Mouse (Mus musculus) telencephalon, adult 2 months (tissue): ENCODE data around the gene 2810004N23Rik.

Experiments
- DNase-seq: peaks from one replicate; pipeline ENCODE4 v3.0.0-alpha.2; 2011; ENCODE audit warnings: low read depth, low spot score

The 2810004N23Rik gene

DNA sequence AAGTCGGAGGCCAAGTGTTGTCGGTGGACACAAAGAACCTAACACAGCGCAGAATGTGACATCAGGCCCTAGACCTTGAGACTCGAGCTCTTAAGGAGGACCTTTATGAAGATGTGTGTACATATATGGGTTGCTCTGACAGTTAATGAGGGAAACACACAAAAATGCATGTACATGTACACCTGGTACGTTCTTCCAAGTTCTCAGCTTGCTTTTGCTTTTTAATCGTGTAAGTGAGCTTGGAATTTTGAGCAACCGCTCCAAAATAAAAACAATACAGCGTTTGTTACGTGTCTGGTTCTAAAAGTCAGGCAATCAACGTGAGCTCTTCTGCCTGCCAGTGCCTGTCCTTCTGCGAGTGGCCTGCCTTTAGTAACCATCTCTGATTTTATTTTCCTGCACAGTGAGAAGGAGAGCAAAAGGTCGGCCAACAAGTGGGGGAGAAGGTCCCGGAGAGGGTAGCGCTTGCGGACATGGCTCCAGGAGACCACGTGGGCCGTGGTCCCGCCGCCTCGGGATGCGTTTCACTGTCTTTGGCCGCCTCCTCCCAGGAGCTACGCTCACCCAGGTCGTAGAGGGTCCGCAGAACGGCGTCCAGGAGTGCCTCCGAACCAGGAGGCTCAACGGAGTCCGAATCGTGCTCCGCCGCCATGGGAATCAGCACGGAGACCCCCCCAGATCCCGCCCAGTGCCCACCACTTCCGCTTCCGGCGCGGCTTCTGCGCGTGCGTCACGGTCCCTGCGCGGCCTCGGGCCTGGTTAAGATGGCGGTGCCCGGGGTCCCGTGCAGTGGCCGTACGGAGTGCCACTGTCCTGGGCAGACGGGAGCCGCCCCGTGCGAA is at the start of gene 2810004N23Rik, which contains the start of gene Gnpat:
Gene 2810004N23Rik (minus strand): TSS at position 800 of the 842 bp plus-strand sequence.
Gene Gnpat (plus strand): TSS at position 713 of the 842 bp plus-strand sequence.
- peak; percentile 75 for DNase-seq

DNA sequence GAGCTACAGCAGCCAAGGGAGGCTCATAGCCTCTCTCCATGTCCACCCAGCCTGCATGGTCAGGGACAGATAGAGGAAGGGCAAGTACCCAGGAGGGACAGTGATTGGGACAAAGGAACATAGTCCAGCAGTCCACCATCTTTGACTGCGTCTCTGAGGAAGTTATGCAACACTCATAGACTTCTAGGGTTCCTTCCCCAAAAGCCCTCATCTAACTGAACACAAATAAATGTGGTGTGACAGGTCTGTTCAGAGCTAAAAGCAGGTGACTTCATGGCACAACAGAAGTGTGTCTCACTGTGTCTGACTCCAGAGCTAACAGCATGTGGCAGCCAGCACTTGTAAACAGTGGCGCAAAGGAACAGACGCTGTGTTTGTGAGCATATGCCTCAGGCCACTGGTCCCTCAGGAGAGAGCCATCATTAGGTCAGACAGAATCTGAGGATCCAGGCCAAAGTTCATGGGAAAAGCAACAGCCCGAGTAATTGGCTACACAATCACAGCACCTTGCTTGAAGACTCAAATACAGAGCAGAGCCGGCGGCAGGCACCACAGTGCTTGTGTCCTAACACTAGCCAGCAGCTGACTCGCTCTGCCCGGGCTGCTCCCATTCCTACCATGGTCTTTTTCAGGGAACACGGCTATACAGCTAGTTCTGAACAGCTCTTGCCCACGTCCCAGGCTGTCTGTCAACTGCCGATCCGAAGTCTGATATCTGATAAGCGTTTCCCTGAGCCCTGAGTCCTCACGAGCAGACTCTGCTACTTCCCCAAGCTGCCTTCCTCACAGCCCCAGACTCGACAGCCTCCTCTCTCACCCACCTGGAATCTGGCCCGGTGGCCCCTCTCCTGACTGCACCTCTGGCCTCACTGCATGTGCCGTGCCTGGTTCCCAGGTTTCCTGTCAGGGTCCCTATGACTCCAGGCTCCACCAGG is 49.3 kb upstream of the 2810004N23Rik start:
- DNase-seq, result no peak

DNA sequence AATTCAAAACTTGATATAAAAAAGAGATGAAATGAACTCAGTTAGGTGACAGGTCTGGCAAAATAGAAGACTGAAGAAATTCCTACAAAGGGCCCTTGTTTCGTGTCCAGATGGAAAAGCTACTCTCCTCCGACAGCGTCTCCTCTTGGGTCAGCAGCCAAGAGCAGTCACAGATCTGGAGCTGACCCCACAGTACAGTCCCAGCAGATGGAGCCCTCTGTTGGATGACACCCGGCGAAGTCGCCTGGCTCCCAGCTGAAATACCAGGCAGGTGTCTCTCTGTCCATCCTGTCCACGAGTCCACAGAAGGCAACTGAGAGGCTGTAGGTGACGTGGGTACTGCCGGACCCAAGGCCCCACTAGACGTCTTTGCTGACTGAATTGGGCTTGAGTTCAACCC is 47.4 kb upstream of the 2810004N23Rik start:
- no peak for DNase-seq

DNA sequence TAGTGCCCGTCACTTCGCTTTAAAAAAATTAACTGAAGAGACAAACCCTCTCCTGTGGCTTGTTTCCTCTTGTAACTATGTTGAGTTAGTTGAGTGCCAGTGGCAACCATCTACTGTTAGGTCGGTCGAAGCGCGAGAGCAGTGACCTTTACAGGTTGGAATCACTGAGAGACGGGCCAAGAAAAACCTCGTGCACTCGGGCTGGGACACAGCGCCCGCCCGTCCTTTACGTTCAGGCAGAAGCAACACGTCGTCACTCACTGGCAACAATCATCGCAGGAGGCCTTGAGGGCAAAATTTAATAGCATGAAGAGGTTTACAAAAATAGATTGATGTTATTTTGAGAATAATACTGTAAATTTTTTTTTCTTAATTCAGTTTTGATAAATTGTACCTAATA is 47.0 kb upstream of the 2810004N23Rik start:
- DNase-seq, result no peak

DNA sequence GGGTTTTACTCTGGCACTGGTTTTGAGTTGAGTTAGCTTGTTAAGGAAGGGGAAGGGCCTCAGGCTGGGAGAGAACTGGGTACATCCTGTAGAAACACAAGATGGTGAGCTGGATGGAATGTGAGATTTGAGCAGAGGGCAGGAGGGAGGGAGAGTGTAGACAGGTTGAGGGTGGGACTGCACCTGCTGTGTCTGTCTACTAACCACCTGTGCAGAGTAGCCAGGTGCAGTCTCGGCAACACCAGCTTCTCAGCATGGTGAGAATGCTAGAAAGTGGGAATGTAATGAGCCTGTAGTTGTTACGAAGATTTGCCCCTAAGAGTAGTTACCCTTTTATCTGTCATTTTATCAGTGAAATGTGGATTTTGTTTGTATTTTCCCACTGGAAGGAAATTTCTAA is 42.6 kb upstream of the 2810004N23Rik start:
- DNase-seq, result no peak

DNA sequence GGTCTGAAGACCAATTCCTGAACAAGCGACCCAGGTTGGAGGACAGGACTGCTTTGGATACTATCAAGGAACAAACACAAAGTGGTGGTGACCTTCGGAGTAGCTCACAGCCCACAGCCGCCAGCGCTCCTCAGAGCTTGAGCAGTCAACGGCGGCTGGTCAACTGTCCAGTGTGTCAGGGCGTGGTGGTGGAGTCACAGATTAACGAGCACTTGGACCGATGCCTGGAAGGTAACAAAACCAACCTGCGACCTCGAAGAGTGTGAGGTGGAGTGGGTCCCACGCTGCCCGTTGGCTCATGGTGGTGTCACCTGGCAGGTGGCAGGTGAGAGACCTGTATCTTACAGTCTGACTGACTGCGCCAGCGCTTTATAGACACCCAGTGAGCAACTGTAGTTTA is 40.3 kb upstream of the 2810004N23Rik start:
- no peak for DNase-seq

DNA sequence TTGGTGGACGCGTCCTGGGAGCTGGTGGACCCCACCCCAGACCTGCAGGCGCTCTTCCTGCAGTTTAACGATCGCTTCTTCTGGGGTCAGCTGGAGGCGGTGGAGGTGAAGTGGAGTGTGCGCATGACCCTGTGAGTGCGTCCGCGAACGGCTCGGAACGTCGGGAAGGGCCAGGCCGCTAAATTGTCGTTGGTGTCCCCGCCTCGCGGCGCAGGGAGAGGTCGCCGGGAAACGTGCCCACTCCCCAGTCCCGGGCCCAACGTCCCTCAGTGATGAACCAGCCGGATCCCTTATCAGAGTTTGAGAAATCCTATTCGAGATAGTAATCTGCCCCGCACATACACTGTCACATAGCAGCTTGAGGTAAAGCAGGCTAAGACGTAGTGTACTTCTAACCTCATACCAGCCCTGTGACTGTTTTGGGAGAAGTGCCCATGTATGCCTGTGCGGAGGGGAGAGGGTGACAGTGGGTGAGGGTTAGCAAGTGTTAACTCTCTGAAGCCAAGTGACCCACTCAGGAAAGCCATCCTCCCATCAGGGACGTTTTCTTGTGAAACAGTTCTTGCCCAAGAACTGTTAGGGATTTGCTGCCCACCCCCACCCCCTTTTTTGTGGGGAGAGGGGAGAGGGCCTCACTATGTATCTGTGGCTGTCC is 35.5 kb upstream of the 2810004N23Rik start:
- no peak for DNase-seq

DNA sequence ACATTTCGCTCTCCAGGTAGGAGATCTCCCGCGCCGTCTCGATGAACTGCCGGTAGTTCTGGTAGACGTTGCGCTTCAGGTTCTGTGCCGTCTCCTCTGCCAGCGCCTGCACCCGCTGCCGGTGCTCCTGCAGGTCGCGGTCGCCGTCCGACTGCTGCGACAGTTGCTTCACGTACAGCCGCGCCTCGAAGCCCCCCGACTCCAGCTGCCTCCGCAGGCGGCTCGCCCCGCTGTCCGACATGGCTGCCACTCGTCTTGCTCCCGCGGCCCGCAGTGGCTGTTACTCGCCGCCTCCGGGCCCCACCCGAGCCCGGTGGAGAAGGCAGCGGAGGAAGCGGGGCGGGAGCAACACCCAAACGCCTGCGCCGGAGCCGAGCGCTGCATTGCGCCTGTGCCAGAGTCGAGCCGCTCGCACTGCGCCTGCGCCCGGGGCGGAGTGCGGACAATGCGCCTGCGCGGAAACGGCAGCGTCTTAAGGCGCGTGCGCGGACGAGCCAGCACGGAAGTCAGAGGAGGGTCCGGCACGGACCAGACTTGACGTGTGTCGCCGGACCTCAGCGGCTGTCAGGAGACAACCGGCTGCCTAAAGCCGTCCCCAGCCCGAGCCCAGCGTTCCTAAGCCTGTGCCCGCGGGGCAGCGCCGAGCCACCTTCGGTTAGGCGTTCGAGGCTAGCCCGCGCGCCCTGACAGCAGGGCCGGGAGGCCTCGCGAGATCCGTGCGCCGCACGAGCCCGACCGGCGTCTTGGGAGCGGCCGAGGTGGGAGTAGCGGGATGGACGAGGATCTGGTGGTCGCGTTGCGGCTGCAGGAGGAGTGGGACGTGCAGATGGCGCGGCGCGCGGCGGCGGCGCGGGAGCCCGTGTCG is 34.7 kb upstream of the 2810004N23Rik start, which contains the start of the genes Exoc8 and Sprtn:
Gene Exoc8 (minus strand): TSS at position 320 of the 865 bp plus-strand sequence.
Gene Sprtn (plus strand): TSS at position 501 of the 865 bp plus-strand sequence.
- DNase-seq, result peak; percentile 85

DNA sequence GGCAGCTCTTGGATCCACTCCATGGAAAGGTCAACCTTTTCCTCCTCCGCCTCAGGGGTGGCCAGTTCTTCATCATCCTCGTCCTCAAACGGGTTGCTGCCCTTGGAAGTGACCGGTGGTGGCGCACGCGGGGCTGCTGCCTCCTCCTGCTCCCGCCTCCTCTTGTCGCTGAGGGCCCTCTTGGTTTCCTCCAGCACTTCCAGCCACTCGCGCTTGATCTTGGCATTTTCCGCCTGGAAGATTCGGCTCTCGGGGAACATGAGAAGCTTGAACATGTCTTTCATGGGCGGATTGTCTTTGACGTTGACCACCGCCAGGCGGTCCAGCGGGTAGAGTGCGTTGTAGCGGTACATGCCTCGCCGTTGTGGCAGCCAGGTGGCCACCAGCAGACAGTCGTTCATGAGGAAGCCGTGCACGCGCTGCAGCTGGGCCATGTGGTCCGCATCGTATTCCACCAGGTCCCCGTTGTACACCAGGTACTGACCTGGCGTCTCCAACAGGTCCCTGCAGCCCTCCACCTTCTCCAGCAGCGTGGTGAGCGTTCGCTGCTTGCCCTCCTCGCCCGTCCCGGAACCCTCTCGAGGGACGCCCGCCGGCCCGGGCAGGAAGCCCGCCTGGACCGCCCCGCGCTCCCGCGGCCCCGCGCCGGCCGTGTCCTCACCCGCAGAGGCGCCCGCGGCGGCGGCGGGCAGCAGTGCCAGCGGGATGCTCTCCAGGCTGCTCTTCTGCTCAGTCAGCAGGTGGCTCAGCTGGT is 33.9 kb upstream of the 2810004N23Rik start:
- DNase-seq, result peak; percentile 46

DNA sequence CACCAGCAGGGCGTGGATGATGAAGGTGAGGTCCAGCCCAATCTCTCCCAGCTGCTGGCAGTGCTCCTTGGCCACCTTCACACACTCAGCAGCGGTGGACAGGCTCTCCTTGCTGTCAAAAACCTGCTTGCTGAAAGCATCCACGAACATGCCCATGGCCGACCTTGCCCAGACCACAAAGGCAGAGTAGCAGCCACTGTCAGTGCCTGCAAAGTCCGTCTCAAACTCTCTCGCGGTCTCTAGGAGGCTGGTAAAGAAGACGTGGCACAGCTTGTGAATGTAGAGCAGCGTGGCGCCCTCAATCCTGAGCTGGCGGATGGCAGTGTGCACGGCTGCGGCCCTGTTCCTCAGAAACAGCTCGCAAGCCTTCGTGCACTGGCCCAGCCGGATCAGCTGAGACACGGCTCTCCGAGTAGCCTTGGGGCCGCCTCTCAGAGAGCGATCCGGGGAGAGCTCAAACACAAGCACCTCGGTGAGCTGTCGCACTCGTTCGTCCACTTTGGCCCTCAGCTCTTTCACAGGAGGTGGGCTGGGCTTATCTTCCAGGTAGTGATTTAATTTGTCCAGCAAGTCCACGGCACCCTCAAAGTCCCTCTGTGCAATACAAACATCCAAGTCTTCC is 33.2 kb upstream of the 2810004N23Rik start:
- no peak for DNase-seq

DNA sequence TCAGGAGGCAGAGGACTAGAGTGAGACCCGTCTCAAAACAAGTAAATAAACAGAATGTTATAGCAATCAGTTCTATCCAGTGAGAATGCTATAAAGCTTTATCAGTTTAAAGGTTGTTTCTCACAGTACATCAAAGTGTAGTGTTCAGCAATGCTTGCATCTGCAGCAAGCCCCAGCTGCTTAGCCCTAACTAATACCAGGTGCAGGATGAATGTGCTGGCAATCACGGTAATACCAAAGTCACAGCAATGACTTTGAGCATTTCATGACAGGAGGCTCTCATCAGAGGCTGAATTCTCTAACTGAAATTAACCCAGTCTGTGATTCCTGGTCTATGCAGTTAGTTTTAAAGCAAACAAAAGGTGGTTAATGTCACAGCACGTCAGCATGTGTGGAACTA is 29.7 kb upstream of the 2810004N23Rik start:
- DNase-seq, result no peak

DNA sequence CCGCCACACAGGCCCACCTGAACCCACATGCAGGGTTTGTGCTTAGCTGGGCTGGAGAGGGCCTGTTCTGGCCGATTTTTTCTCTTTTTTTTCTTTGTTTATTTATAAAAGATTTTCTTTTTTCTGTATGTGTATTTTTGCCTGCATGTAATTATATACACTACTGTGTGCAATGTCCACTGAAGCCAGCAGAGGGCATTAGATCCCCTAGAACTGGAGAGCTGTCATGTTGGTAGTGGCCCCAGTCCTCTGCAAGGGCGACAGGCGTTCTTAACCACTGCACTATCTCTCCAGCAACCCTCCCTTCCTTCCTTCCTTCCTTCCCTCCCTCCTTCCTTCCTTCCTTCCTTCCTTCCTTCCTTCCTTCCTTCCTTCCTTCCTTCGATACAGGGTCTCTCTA is 25.5 kb upstream of the 2810004N23Rik start:
- no peak for DNase-seq

DNA sequence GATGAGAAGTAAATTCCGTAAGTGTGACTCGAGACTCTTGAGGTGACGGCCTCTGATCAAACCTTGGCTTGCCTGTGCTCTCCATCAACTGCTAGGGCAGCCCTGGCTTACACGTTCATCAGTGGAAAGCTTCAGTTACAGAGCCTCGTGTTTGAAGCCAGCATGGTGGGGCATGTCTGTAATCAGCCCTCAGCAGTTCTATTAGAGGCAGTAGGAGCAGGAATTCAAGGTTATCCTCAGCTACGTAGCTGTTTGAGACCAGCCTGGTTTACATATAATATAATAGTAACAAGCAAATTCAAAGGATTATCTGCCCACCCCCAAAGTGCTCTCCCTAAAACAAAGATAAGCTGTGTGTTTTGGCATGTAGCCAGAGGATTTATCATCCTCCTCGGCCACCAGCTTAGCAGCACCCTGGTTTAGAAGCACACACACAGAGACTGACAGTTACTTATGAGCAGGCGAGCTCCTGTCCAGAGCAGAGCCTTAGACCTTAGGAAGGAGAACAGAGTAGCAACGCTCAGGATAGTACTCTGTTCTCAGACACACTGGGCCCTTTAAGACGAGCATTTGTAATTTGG is 16.1 kb upstream of the 2810004N23Rik start:
- no peak for DNase-seq

DNA sequence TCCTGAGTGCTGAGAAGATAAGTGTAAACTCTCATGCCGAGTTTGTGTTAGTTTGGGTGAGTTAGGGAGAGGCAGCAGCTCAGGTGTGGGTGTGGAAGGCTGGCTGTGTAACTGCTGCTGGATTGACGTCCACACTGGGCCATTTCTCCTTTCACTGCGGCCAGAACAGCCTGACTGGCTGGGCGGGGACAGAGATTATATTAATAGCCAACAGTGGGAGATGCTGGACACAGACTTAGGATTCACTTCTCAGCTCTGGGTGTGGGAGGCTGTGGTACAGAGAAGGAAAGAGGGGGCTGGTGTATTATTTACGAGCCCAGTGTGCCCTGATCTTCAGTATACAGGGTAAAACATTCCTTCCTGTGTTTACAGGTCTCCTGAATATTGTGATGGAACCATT is 15.2 kb upstream of the 2810004N23Rik start:
- peak; percentile 17 for DNase-seq

DNA sequence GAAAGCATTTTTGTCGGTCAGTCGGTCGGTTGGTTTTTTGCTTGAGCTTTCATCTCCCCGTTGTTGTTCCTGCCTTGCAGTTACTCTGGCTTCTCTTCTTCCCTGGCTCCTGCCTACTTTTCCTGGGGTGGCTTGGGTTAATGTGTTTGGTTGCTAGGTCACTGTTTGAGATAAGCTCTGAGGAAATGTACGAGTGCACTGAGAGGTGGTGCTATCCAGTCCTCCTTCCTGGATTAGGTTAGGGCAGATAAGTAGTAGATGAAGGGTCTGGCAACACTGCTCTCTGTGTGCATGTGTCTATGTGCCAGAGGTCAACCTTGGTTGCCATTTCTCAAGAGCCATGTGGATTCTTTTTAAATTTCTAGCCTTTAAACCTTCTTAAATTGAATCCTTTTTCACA is 9.8 kb upstream of the 2810004N23Rik start:
- DNase-seq, result no peak

DNA sequence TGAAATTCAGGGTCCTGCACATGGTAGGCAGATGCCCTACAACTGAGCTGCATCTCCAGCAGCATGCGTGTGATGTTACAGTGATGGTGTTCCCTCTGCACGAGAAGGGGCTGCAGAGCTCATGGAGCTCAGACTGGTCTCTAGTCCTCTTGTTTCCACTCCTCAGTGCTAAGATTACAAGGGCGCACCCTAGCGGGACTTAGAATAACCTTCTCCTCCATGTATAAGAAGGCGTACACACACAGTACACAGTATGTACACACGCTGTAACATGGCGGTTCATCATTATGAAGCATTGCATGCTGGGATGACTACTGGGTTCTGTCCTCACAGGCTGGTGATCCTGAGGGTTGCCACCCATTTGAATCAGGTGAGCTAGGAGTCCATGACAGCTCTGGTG is 9.2 kb upstream of the 2810004N23Rik start:
- no peak for DNase-seq

DNA sequence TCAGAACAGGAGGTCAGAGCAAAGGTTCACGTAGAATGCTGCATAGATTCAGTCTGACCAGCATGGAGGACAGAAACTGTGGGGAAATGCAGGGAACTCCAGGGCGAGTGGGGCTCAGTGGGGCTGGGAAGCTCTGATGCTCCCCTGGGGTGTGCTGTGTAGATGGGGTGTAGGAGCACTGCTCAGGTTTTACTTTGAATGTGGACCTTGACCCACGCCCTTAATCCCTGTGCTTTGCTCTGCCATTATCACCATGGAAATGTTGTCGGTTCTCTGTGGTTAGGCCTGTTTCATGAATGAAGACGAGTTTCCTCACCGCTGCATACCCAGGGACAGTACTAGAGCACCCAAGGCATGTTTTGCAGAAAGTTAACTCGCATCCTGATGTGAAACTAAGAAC is 8.6 kb upstream of the 2810004N23Rik start:
- no peak for DNase-seq

DNA sequence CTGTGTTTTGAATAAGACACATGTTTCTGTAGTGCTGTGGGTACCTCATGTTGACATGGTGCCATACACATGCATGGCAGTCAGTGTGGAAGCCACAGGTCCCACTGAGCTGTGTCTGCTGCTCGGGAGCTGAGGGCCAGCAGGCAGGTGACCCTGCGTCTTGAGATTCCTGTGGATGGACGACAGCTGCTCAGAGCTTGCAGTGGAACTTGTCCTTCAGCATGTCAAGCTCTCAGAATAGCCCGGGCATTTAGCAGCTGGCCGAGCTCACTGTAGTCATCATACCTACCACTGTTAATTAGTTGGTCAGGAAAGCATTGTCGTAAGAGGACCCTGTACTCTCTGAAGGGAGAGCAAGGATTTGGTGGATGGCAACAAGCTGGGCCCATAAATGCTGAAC is 6.8 kb upstream of the 2810004N23Rik start:
- no peak for DNase-seq

DNA sequence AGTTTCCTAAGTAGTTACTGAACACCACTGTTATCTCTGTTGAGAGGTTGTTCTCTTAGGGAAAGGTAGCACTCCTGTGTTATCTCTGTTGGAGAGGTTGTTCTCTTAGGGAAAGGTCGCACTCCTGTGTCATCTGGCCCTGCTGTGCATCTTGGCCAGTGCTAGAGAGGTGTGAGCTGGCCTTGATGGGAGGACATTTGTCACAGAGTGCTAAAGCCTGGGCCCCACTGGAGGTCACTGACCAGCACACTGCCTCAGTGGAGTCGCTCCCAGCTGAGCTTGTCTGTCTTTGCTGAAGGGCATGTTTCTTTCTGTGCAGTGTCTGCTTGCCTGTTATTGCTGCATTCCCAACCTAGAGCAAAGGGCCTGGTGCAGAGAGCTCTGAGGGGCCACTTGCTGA is 4.2 kb upstream of the 2810004N23Rik start:
- no peak for DNase-seq
